Mouse (Mus musculus): ENCODE measurements around the gene Mapk6. TPM values are rescaled to one million over a fixed set of nuclear protein-coding genes. Genes with fewer than 3 reads are reported as not detected.
"Not testable (repeated sequence)": the region's sequence is repeated elsewhere in the genome, so short reads cannot be mapped to it uniquely, and the experiment has no call there.

The Mapk6 gene
- 186 and 191 TPM in 2 replicates for polyA plus RNA-seq (2014; fragmentation: Nextera tagmentation; extraction: Ambion mirVana)

DNA sequence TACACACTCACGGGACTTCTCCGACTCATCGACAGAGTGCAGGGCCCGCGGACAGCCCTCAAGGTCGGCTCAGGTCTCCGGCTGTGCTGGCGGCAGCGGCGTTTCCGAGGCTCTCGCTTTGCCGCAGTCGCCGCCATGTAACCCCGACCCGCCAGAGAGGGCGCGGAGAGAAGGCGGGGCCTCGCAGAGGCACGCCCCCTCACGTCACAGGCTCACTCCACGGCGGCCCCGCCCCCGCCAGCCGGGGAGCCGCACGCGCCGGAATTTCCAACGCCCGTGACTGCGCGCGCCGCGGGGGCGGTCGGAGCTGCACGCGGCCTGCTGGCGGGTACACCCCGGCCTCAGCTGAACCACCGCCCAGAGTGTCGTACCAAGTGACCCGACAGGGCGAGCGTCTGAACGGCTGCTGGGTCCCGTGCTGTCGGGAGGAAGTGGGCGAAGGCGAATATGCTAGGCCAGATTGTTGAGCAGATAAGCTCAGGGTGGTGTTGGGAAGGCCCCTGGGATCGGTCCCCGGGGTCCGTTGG lies at the start of gene Mapk6:
Gene Mapk6, minus strand, starts transcription at position 154 of the 527 bp plus-strand sequence.
- Histone ChIP-seq H3K4me1 (ENCODE audit: control insufficient read depth, insufficient read depth, low read length) (peaks cover 17% of the 10 kb centered on the region; the same call in 1 of the 2 replicates), H3K36me3 (ENCODE audit: control insufficient read depth, insufficient read depth, low read length) (no peaks in the 10 kb centered on the region), H3K27ac (ENCODE audit: low read depth, low read length) (peak within 1 kb of the TSS; percentile 99), H3K27me3 (ENCODE audit: control insufficient read depth, insufficient read depth, low read length) (no peaks in the 10 kb centered on the region), H3K4me2 (ENCODE audit: low read depth, low read length) (peak within 1 kb of the TSS; percentile 70), H3K4me3 (ENCODE audit: low read depth, low read length) (peak within 1 kb of the TSS; percentile 83), H3K9me3 (ENCODE audit: control insufficient read depth, low read length) (no peaks in the 10 kb centered on the region), H3K9ac (replicated peaks; ENCODE audit: low read depth, low read length) (peak within 1 kb of the TSS; percentile 92)
- ATAC-seq (ENCODE audit: low read depth), result peak; percentile 94
- WGBS, result under 1% methylated on average over 56 of the region's 58 CpGs

DNA sequence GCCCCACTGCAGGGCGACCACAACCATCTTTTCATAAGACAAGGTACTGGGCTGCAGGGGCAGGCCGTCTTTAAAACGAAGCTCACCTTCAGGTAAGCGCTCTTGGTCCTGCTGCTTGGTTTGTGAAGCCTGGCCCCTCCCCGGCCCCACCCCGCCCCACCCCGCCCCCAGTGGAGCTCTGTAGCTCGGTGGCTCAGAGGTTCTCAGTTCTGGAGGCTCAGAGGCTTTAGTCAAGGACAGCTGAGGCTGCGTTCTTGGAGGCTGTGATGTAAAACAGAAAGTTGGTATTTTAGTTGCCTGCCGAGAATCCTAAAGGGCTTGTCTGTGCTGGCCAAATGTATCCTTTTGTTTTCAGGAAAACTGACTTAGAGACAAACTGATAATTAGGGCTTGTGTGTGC lies 45.9 kb upstream of the Mapk6 start:
- no peak for ATAC-seq (ENCODE audit: low read depth)
- Histone ChIP-seq H3K36me3 (ENCODE audit: control insufficient read depth, insufficient read depth, low read length) (peaks cover 83% of the 10 kb centered on the region), H3K4me2 (ENCODE audit: low read depth, low read length) (no peak overlapping the region), H3K9ac (replicated peaks; ENCODE audit: low read depth, low read length) (no peak overlapping the region), H3K9me3 (ENCODE audit: control insufficient read depth, low read length) (no peaks in the 10 kb centered on the region), H3K27me3 (ENCODE audit: control insufficient read depth, insufficient read depth, low read length) (no peaks in the 10 kb centered on the region), H3K4me3 (ENCODE audit: low read depth, low read length) (no peak overlapping the region), H3K27ac (ENCODE audit: low read depth, low read length) (no peak overlapping the region), H3K4me1 (ENCODE audit: control insufficient read depth, insufficient read depth, low read length) (no peaks in the 10 kb centered on the region)
- WGBS, result 83% methylated on average over 10 of the region's 10 CpGs

DNA sequence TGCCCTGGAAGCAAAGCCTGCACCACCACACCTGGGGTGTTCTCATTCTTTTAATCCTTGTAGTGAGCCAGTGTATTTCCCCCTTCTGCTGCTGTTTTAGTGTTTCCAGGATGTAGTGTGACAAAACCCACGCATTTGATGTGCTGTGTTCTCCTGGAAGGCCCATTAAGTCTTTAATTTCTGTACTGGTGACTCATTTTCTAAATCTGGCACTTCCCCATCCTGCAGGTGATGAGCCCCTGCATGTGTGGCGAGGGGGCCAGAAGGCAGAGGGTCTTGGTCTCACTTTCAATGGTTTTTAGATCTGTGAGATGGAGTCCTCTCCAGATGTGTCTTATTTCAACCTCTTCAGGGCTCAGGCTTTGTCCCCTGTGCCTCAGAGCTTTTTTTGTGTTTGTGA lies 44.2 kb upstream of the Mapk6 start:
- Histone ChIP-seq H3K27ac (ENCODE audit: low read depth, low read length) (no peak overlapping the region), H3K9ac (replicated peaks; ENCODE audit: low read depth, low read length) (no peak overlapping the region), H3K9me3 (ENCODE audit: control insufficient read depth, low read length) (no peaks in the 10 kb centered on the region), H3K4me2 (ENCODE audit: low read depth, low read length) (no peak overlapping the region), H3K4me3 (ENCODE audit: low read depth, low read length) (no peak overlapping the region), H3K4me1 (ENCODE audit: control insufficient read depth, insufficient read depth, low read length) (no peaks in the 10 kb centered on the region), H3K36me3 (ENCODE audit: control insufficient read depth, insufficient read depth, low read length) (peaks cover 80% of the 10 kb centered on the region), H3K27me3 (ENCODE audit: control insufficient read depth, insufficient read depth, low read length) (no peaks in the 10 kb centered on the region)
- ATAC-seq (ENCODE audit: low read depth), result no peak
- 89% methylated on average over 2 of the region's 2 CpGs for WGBS

- no peak overlapping the region for H3K4me3 ChIP-seq (ENCODE audit: low read depth, low read length)
- peaks cover 49% of the 10 kb centered on the region for H3K36me3 ChIP-seq (ENCODE audit: control insufficient read depth, insufficient read depth, low read length)
- no peaks in the 10 kb centered on the region for H3K9me3 ChIP-seq (ENCODE audit: control insufficient read depth, low read length)
- no peak overlapping the region for H3K4me2 ChIP-seq (ENCODE audit: low read depth, low read length)
- WGBS, result 94% methylated on average over 3 of the region's 3 CpGs
- ATAC-seq (ENCODE audit: low read depth), result no peak
- H3K9ac ChIP-seq (replicated peaks; ENCODE audit: low read depth, low read length), result no peak overlapping the region
- no peak overlapping the region for H3K27ac ChIP-seq (ENCODE audit: low read depth, low read length)
- H3K4me1 ChIP-seq (ENCODE audit: control insufficient read depth, insufficient read depth, low read length), result no peaks in the 10 kb centered on the region; the same call in 1 of the 2 replicates
- H3K27me3 ChIP-seq (ENCODE audit: control insufficient read depth, insufficient read depth, low read length), result no peaks in the 10 kb centered on the region
Observed at GRCm38 (mm10) chr9:75448021-75448420, 38.2 kb upstream of the Mapk6 start.

DNA sequence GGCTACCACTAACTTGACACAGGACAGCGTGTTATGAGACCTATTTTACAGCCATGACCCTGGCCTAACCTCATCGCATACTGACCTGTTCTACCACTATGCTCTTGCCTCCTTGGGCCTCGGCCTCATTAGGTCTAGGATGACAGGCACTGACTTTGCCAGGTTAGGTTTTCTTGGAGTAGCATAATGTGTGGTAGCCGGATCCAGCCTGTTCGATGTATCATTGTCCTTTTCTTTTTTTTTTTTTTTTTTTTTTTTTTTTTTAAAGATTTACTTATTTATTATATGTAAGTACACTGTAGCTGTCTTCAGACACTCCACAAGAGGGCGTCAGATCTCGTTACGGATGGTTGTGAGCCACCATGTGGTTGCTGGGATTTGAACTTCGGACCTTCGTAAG lies 36.8 kb upstream of the Mapk6 start:
- not testable (repeated sequence) for H3K27ac ChIP-seq (ENCODE audit: low read depth, low read length); H3K27me3 ChIP-seq (ENCODE audit: control insufficient read depth, insufficient read depth, low read length); H3K9ac ChIP-seq (replicated peaks; ENCODE audit: low read depth, low read length); ATAC-seq (ENCODE audit: low read depth); H3K4me1 ChIP-seq (ENCODE audit: control insufficient read depth, insufficient read depth, low read length); H3K9me3 ChIP-seq (ENCODE audit: control insufficient read depth, low read length); H3K4me2 ChIP-seq (ENCODE audit: low read depth, low read length); H3K4me3 ChIP-seq (ENCODE audit: low read depth, low read length)
- H3K36me3 ChIP-seq (ENCODE audit: control insufficient read depth, insufficient read depth, low read length), result peaks cover 38% of the 10 kb centered on the region
- 85% methylated on average over 10 of the region's 10 CpGs for WGBS

DNA sequence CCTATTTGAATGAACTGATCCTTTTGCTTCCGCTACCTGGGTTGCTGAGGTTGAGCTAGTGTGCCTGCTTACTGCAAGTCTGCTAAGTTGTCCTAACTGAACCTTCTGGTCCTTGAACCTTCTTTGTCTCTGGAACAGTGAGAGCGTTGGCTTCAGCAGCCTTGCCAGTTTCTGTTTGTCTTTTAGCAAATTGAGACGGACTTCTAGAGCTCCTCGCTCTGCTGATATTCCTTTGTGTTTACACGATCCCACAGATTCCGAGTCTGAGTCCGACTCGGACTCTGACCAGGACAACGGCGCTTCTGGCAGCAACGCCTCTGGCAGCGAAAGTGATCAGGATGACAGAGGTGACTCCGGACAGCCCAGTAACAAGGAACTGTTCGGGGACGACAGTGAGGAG lies 35.2 kb upstream of the Mapk6 start:
- peaks cover 10% of the 10 kb centered on the region for H3K4me1 ChIP-seq (ENCODE audit: control insufficient read depth, insufficient read depth, low read length)
- no peaks in the 10 kb centered on the region for H3K27me3 ChIP-seq (ENCODE audit: control insufficient read depth, insufficient read depth, low read length)
- no peak overlapping the region for H3K9ac ChIP-seq (replicated peaks; ENCODE audit: low read depth, low read length)
- peaks cover 31% of the 10 kb centered on the region for H3K36me3 ChIP-seq (ENCODE audit: control insufficient read depth, insufficient read depth, low read length)
- H3K27ac ChIP-seq (ENCODE audit: low read depth, low read length), result no peak overlapping the region
- 92% methylated on average over 15 of the region's 15 CpGs for WGBS
- H3K9me3 ChIP-seq (ENCODE audit: control insufficient read depth, low read length), result no peaks in the 10 kb centered on the region
- ATAC-seq (ENCODE audit: low read depth), result no peak
- H3K4me2 ChIP-seq (ENCODE audit: low read depth, low read length), result no peak overlapping the region
- H3K4me3 ChIP-seq (ENCODE audit: low read depth, low read length), result no peak overlapping the region

- WGBS, result 0% methylated on average over 31 of the region's 31 CpGs
Observed at GRCm38 (mm10) chr9:75441691-75442131, 31.9 kb upstream of the Mapk6 start.

GRCm38 (mm10) chr9:75440796-75441666 lies 31.2 kb upstream of the Mapk6 start, which contains the start of gene Leo1:
Gene Leo1 (plus strand): TSS chr9:75441524.
- H3K4me2 ChIP-seq (ENCODE audit: low read depth, low read length), result peak within 1 kb of the TSS; percentile 56
- H3K4me3 ChIP-seq (ENCODE audit: low read depth, low read length), result peak within 1 kb of the TSS; percentile 79
- WGBS, result under 1% methylated on average over 44 of the region's 45 CpGs
- H3K9ac ChIP-seq (replicated peaks; ENCODE audit: low read depth, low read length), result peak within 1 kb of the TSS; percentile 80
- H3K9me3 ChIP-seq (ENCODE audit: control insufficient read depth, low read length), result no peaks in the 10 kb centered on the region
- H3K27me3 ChIP-seq (ENCODE audit: control insufficient read depth, insufficient read depth, low read length), result no peaks in the 10 kb centered on the region
- H3K27ac ChIP-seq (ENCODE audit: low read depth, low read length), result peak within 1 kb of the TSS; percentile 88
- peak; percentile 93 for ATAC-seq (ENCODE audit: low read depth)
- no peaks in the 10 kb centered on the region for H3K36me3 ChIP-seq (ENCODE audit: control insufficient read depth, insufficient read depth, low read length)
- peaks cover 10% of the 10 kb centered on the region for H3K4me1 ChIP-seq (ENCODE audit: control insufficient read depth, insufficient read depth, low read length)

More at GRCm38 (mm10) chr9:75441691-75442131, 31.9 kb upstream of the Mapk6 start:
- peak overlapping the region; percentile 56 for H3K4me2 ChIP-seq (ENCODE audit: low read depth, low read length)
- H3K4me1 ChIP-seq (ENCODE audit: control insufficient read depth, insufficient read depth, low read length), result peaks cover 10% of the 10 kb centered on the region
- ATAC-seq (ENCODE audit: low read depth), result peak; percentile 84
- peak overlapping the region; percentile 79 for H3K4me3 ChIP-seq (ENCODE audit: low read depth, low read length)
- H3K27ac ChIP-seq (ENCODE audit: low read depth, low read length), result peak overlapping the region; percentile 88
- H3K27me3 ChIP-seq (ENCODE audit: control insufficient read depth, insufficient read depth, low read length), result no peaks in the 10 kb centered on the region
- peak overlapping the region; percentile 80 for H3K9ac ChIP-seq (replicated peaks; ENCODE audit: low read depth, low read length)
- H3K9me3 ChIP-seq (ENCODE audit: control insufficient read depth, low read length), result no peaks in the 10 kb centered on the region
- 0 out of 2 replicates have a peak, but pooled peaks cover 4% of the 10 kb centered on the region for H3K36me3 ChIP-seq (ENCODE audit: control insufficient read depth, insufficient read depth, low read length)

Measured in neural tube, embryonic 14.5 days (tissue).